Mouse (Mus musculus) liver, adult 2 months (tissue): ENCODE results near the gene Prr30.

Source experiments
- CTCF ChIP-seq: fragments of 200-500 bp; IDR thresholded peaks from 2 replicates; pipeline ENCODE4 v1.5.1; 2011; ENCODE audit warnings: low read depth, low read length, control low read depth
- POLR2A ChIP-seq: fragments of 200-500 bp; IDR thresholded peaks from 2 replicates; pipeline ENCODE4 v1.6.1; 2011; ENCODE audit warnings: low read length, control low read depth; ENCODE audit not compliant: insufficient read depth; ENCODE audit errors: extremely low read depth

- TF ChIP-seq CTCF (no peak), POLR2A (no peak)
These were observed 37.8 kb upstream of the Prr30 start for GRCm38 (mm10) chr14:101237965-101238364.
